In the genomic region with DNA sequence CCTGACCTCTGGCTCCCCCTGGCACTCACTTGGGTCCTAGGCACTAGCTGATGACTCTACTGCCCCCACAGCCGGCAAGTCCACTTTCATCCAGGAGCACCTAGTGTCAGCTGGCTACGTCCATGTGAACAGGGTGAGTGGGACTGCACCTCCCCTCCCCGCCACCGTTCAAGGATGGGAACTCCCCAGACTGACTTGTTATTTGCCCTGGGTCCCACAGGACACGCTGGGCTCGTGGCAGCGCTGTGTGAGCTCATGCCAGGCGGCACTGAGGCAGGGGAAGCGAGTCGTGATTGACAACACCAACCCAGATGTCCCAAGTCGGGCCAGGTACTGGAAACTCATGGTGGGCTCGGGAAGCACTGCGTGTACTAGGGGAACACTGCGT, we compare ENCODE assay signal across 12 mouse cellular contexts. TPM values are rescaled to one million over a fixed set of nuclear protein-coding genes. Genes with fewer than 3 reads are reported as not detected.
DNase-seq lines count a peak whose midpoint lies in the region; ATAC-seq and TF ChIP-seq lines count a peak whose summit lies in the region.
"Had no signal": no experiment of that assay in that cellular context is flagged by ENCODE, and none has a peak within 500 bp of the region (broad histone marks: within the 10 kb centered on the region; RNA-seq: fewer than 3 reads in every experiment).

No protein-coding gene starts in this region.

- intact Hi-C loops in left cerebral cortex, postnatal 4 days (cut with DNase I): no loop called here
- intact Hi-C loops in left cerebral cortex, adult 2 months (cut with DNase I): no loop called here

- TF ChIP-seq CTCF in left cerebral cortex, adult 2 months (IDR thresholded peaks at IDR 0.05): no peak

- H3K27me3 ChIP-seq in forebrain, embryonic 10.5 days (ENCODE audit: poor library complexity, severe bottlenecking): no peaks in the 10 kb centered on the region
- no peaks in the 10 kb centered on the region for H3K27me3 ChIP-seq in forebrain, embryonic 15.5 days
- H3K27me3 ChIP-seq in limb, embryonic 12.5 days: no peaks in the 10 kb centered on the region

- no peak for ATAC-seq in forebrain, embryonic 15.5 days (replicated peaks)
- ATAC-seq in limb, embryonic 12.5 days (ENCODE audit: insufficient number of reproducible peaks, insufficient read depth, low FRiP score, low TSS enrichment, low read depth): no peak
- no peak for ATAC-seq in erythroid progenitor cell, adult 5-6 weeks (replicated peaks; ENCODE audit: low FRiP score, poor library complexity, severe bottlenecking)
- ATAC-seq: intestine, postnatal 0 days had no signal

- H3K4me1 ChIP-seq in forebrain, embryonic 10.5 days: peaks cover 60% of the 10 kb centered on the region
- peaks cover 54% of the 10 kb centered on the region for H3K4me1 ChIP-seq in forebrain, embryonic 15.5 days
- peaks cover 37% of the 10 kb centered on the region for H3K4me1 ChIP-seq in limb, embryonic 12.5 days (replicated peaks)

- H3K9ac ChIP-seq in forebrain, embryonic 15.5 days (replicated peaks): no peak overlapping the region
- no peak overlapping the region for H3K9ac ChIP-seq in limb, embryonic 12.5 days (replicated peaks)

- peak overlapping the region; percentile 69 for H3K27ac ChIP-seq in forebrain, embryonic 10.5 days
- H3K27ac ChIP-seq in forebrain, embryonic 15.5 days (replicated peaks): no peak overlapping the region; the same call in 1 of the 2 replicates
- H3K27ac ChIP-seq in left cerebral cortex, adult 2 months: no peak overlapping the region
- 0 out of 2 replicates have a peak overlapping the region, but pooled peaks have one; percentile 64 for H3K27ac ChIP-seq in limb, embryonic 12.5 days

- no peaks in the 10 kb centered on the region for H3K9me3 ChIP-seq in forebrain, embryonic 10.5 days
- H3K9me3 ChIP-seq in forebrain, embryonic 15.5 days: no peaks in the 10 kb centered on the region
- H3K9me3 ChIP-seq in limb, embryonic 12.5 days: no peaks in the 10 kb centered on the region

- peak overlapping the region; percentile 8; the same call in 1 of the 2 replicates for H3K4me3 ChIP-seq in forebrain, embryonic 10.5 days
- H3K4me3 ChIP-seq in forebrain, embryonic 15.5 days: no peak overlapping the region
- no peak overlapping the region for H3K4me3 ChIP-seq in left cerebral cortex, adult 2 months
- H3K4me3 ChIP-seq in limb, embryonic 12.5 days (replicated peaks): no peak overlapping the region

- DNase-seq in forebrain, embryonic 10.5 days (ENCODE audit: extremely low spot score, low spot score): no peak
- peak; percentile 32 for DNase-seq in left cerebral cortex, postnatal 4 days
- no peak for DNase-seq in left cerebral cortex, adult 2 months (ENCODE audit: extremely low spot score in 1 of 2, low spot score in 2 of 2)
- DNase-seq in R1 (ENCODE audit: low read depth, low spot score): peak; percentile 38
- DNase-seq in embryo, embryonic 10 days (ENCODE audit: low spot score): no peak
- DNase-seq: B cell, adult 2 months; cerebellum, adult 18-20 months had no signal

- peaks cover 74% of the 10 kb centered on the region for H3K36me3 ChIP-seq in forebrain, embryonic 10.5 days (replicated peaks)
- peaks cover 44% of the 10 kb centered on the region for H3K36me3 ChIP-seq in forebrain, embryonic 15.5 days
- peaks cover 66% of the 10 kb centered on the region for H3K36me3 ChIP-seq in limb, embryonic 12.5 days

- H3K4me2 ChIP-seq in forebrain, embryonic 15.5 days (replicated peaks): no peak overlapping the region
- H3K4me2 ChIP-seq in limb, embryonic 12.5 days: no peak overlapping the region
- H3K4me2 ChIP-seq: liver, embryonic 11.5 days had no signal

- WGBS in forebrain, embryonic 10.5 days: 90% methylated on average over 14 of the region's 14 CpGs
- 83% methylated on average over 14 of the region's 14 CpGs for WGBS in forebrain, embryonic 15.5 days
- WGBS in limb, embryonic 12.5 days: 86% methylated on average over 14 of the region's 14 CpGs

RNA-seq across cellular contexts. Expression of a gene that starts 4.5 kb away (rescaled TPM):
- polyA plus RNA-seq in forebrain, embryonic 10.5 days (2016; fragmentation: Nextera tagmentation; extraction: Ambion mirVana): 37.8 and 39.8 TPM in 2 replicates
- 32.1 and 35.3 TPM in 2 replicates for polyA plus RNA-seq in forebrain, embryonic 15.5 days (2015; fragmentation: Nextera tagmentation; extraction: Ambion mirVana)
- total RNA-seq in left cerebral cortex, postnatal 4 days (2021): 10 to 100 TPM; 27.5 to 29.3 TPM
- total RNA-seq in left cerebral cortex, adult 2 months (2021): 10 to 100 TPM; 27.4 to 31.2 TPM
- 35.5 and 37.3 TPM in 2 replicates for polyA plus RNA-seq in limb, embryonic 12.5 days (2016; fragmentation: Nextera tagmentation; extraction: Ambion mirVana)
- 29.6 and 36.0 TPM in 2 replicates for total RNA-seq in erythroid progenitor cell, adult 5-6 weeks (2015; ENCODE audit: low replicate concordance)
- 30.9 and 58.2 TPM in 2 replicates for total RNA-seq in erythroid progenitor cell, adult 5-6 weeks (2017; ENCODE audit: low replicate concordance)

RNA-seq across cellular contexts. Expression of a gene that starts 8.2 kb away (rescaled TPM):
- 415 and 438 TPM in 2 replicates for polyA plus RNA-seq in forebrain, embryonic 10.5 days (2016; fragmentation: Nextera tagmentation; extraction: Ambion mirVana)
- polyA plus RNA-seq in forebrain, embryonic 15.5 days (2015; fragmentation: Nextera tagmentation; extraction: Ambion mirVana): 583 and 618 TPM in 2 replicates
- total RNA-seq in left cerebral cortex, postnatal 4 days (2021): 100 to 1,000 TPM; 423 to 428 TPM
- 100 to 1,000 TPM; 273 to 290 TPM for total RNA-seq in left cerebral cortex, adult 2 months (2021)
- polyA plus RNA-seq in limb, embryonic 12.5 days (2016; fragmentation: Nextera tagmentation; extraction: Ambion mirVana): 615 and 666 TPM in 2 replicates
- total RNA-seq in erythroid progenitor cell, adult 5-6 weeks (2015; ENCODE audit: low replicate concordance): 16.9 and 18.4 TPM in 2 replicates
- 1.8 and 4.8 TPM in 2 replicates for total RNA-seq in erythroid progenitor cell, adult 5-6 weeks (2017; ENCODE audit: low replicate concordance)

RNA-seq across cellular contexts. Expression of a gene that starts 12.5 kb away (rescaled TPM):
- 72.8 and 73.6 TPM in 2 replicates for polyA plus RNA-seq in forebrain, embryonic 10.5 days (2016; fragmentation: Nextera tagmentation; extraction: Ambion mirVana)
- 119 and 120 TPM in 2 replicates for polyA plus RNA-seq in forebrain, embryonic 15.5 days (2015; fragmentation: Nextera tagmentation; extraction: Ambion mirVana)
- 10 to 100 TPM; 57.1 to 68.3 TPM for total RNA-seq in left cerebral cortex, postnatal 4 days (2021)
- total RNA-seq in left cerebral cortex, adult 2 months (2021): 10 to 100 TPM; 64.4 to 67.5 TPM
- polyA plus RNA-seq in limb, embryonic 12.5 days (2016; fragmentation: Nextera tagmentation; extraction: Ambion mirVana): 84.7 and 96.2 TPM in 2 replicates
- total RNA-seq in erythroid progenitor cell, adult 5-6 weeks (2015; ENCODE audit: low replicate concordance): 6.8 and 58.3 TPM in 2 replicates
- total RNA-seq in erythroid progenitor cell, adult 5-6 weeks (2017; ENCODE audit: low replicate concordance): 18.0 and 35.8 TPM in 2 replicates

RNA-seq across cellular contexts. Expression of a gene that starts 12.6 kb away (rescaled TPM):
- polyA plus RNA-seq in forebrain, embryonic 10.5 days (2016; fragmentation: Nextera tagmentation; extraction: Ambion mirVana): 84.3 and 84.6 TPM in 2 replicates
- 118 and 120 TPM in 2 replicates for polyA plus RNA-seq in forebrain, embryonic 15.5 days (2015; fragmentation: Nextera tagmentation; extraction: Ambion mirVana)
- 10 to 100 TPM; 74.1 to 85.4 TPM for total RNA-seq in left cerebral cortex, postnatal 4 days (2021)
- total RNA-seq in left cerebral cortex, adult 2 months (2021): 10 to 100 TPM; 69.7 to 77.0 TPM
- 106 and 110 TPM in 2 replicates for polyA plus RNA-seq in limb, embryonic 12.5 days (2016; fragmentation: Nextera tagmentation; extraction: Ambion mirVana)
- 1.8 and 3.8 TPM in 2 replicates for total RNA-seq in erythroid progenitor cell, adult 5-6 weeks (2015; ENCODE audit: low replicate concordance)
- total RNA-seq in erythroid progenitor cell, adult 5-6 weeks (2017; ENCODE audit: low replicate concordance): 3.7 and 27.8 TPM in 2 replicates

RNA-seq across cellular contexts. Expression of a gene that starts 31.1 kb away (rescaled TPM):
- 175 and 185 TPM in 2 replicates for polyA plus RNA-seq in forebrain, embryonic 10.5 days (2016; fragmentation: Nextera tagmentation; extraction: Ambion mirVana)
- polyA plus RNA-seq in forebrain, embryonic 15.5 days (2015; fragmentation: Nextera tagmentation; extraction: Ambion mirVana): 164 and 166 TPM in 2 replicates
- total RNA-seq in left cerebral cortex, postnatal 4 days (2021): 100 to 1,000 TPM; 117 to 122 TPM
- 10 to 100 TPM; 96.1 to 98.5 TPM for total RNA-seq in left cerebral cortex, adult 2 months (2021)
- polyA plus RNA-seq in limb, embryonic 12.5 days (2016; fragmentation: Nextera tagmentation; extraction: Ambion mirVana): 116 and 127 TPM in 2 replicates
- 10.1 and 18.0 TPM in 2 replicates for total RNA-seq in erythroid progenitor cell, adult 5-6 weeks (2015; ENCODE audit: low replicate concordance)
- 8.0 and 11.3 TPM in 2 replicates for total RNA-seq in erythroid progenitor cell, adult 5-6 weeks (2017; ENCODE audit: low replicate concordance)

Comparison
In these comparisons a context has a peak if more than half of its experiments do, and no peak if none do; other contexts are left out.
1. DNase-seq: peak in left cerebral cortex, postnatal 4 days (single experiment) and R1 (single experiment); none in forebrain, embryonic 10.5 days (single experiment), left cerebral cortex, adult 2 months (0 of 2) and embryo, embryonic 10 days (single experiment).
2. H3K27ac ChIP-seq: peak in forebrain, embryonic 10.5 days (single experiment) and limb, embryonic 12.5 days (single experiment); none in forebrain, embryonic 15.5 days (single experiment) and left cerebral cortex, adult 2 months (single experiment).
3. RNA of a gene that starts 8.2 kb away (total RNA-seq): 423 to 428 TPM in left cerebral cortex, postnatal 4 days and 273 to 290 TPM in left cerebral cortex, adult 2 months; 1.8 to 18.4 TPM in erythroid progenitor cell, adult 5-6 weeks; every median in the first group is over 10 times any median in the second.